Mouse (Mus musculus) MEL (cell line): ENCODE measurements around the gene Tbx15. TPM values are rescaled to one million over a fixed set of nuclear protein-coding genes. Genes with fewer than 3 reads are reported as not detected.

Source experiments
- DNase-seq: peaks from one replicate; pipeline ENCODE4 v3.0.0; 2011; ENCODE audit warnings: low read depth, low spot score
- H3K27ac ChIP-seq: 2 replicates; pipeline ENCODE4 v1.5.1; 2012; ENCODE audit warnings: low read depth, mild to moderate bottlenecking, control low read depth, low read length, moderate library complexity; ENCODE audit not compliant: control insufficient read depth
- H3K27me3 ChIP-seq, 2 experiments: fragments of 150-350 bp in 1 of 2; sonication (generic) in 1 of 2; 2 replicates each; pipeline ENCODE4 v1.6.1; 2012; ENCODE audit warnings: low read length in 2 of 2, mild to moderate bottlenecking in 2 of 2, improper control_type of control experiment in 1 of 2, moderate library complexity in 1 of 2; ENCODE audit not compliant: insufficient read depth in 2 of 2, control insufficient read depth in 1 of 2
- H3K36me3 ChIP-seq, 2 experiments: 2 replicates each; pipeline ENCODE4 v1.6.1; 2012 to 2014; ENCODE audit warnings: low read length in 2 of 2, improper control_type of control experiment in 1 of 2, inconsistent platforms in 1 of 2, mild to moderate bottlenecking in 1 of 2; ENCODE audit not compliant: insufficient read depth in 2 of 2, control insufficient read depth in 1 of 2
- H3K4me1 ChIP-seq, 2 experiments: fragments of 150-350 bp in 1 of 2; sonication (generic) in 1 of 2; 2 replicates each; pipeline ENCODE4 v1.6.1; 2012; ENCODE audit warnings: low read length in 2 of 2, improper control_type of control experiment in 1 of 2, mild to moderate bottlenecking in 1 of 2; ENCODE audit not compliant: insufficient read depth in 2 of 2, control insufficient read depth in 1 of 2
- H3K4me3 ChIP-seq, 2 experiments: fragments of 150-350 bp in 1 of 2; sonication (generic) in 1 of 2; 2 replicates each; pipeline ENCODE4 v1.5.1; 2012; ENCODE audit warnings: low read depth in 2 of 2, low read length in 2 of 2, mild to moderate bottlenecking in 2 of 2, moderate library complexity in 2 of 2, control low read depth in 1 of 2, improper control_type of control experiment in 1 of 2; ENCODE audit not compliant: control insufficient read depth in 1 of 2, insufficient read depth in 1 of 2
- H3K79me2 ChIP-seq: 2 replicates; pipeline ENCODE4 v1.6.1; 2012; ENCODE audit warnings: mild to moderate bottlenecking, low read length, moderate library complexity; ENCODE audit not compliant: control insufficient read depth, poor library complexity, insufficient read depth
- H3K9ac ChIP-seq: 2 replicates; pipeline ENCODE4 v1.6.1; 2012; ENCODE audit warnings: low read depth, mild to moderate bottlenecking, control low read depth, low read length, moderate library complexity; ENCODE audit not compliant: control insufficient read depth, poor library complexity, severe bottlenecking
- H3K9me3 ChIP-seq: fragments of 150-350 bp; sonication (generic); replicated peaks from 2 replicates; pipeline ENCODE4 v1.6.1; 2012; ENCODE audit warnings: mild to moderate bottlenecking, low read length, improper control_type of control experiment, moderate library complexity; ENCODE audit not compliant: insufficient read depth
- CHD1 ChIP-seq: IDR thresholded peaks from 2 replicates; pipeline ENCODE4 v1.6.1; 2012; ENCODE audit warnings: low read depth, mild to moderate bottlenecking, inconsistent platforms, low read length, improper control_type of control experiment
- CTCF ChIP-seq, 3 experiments: IDR thresholded peaks in 2 of 3; conservative IDR thresholded peaks in 1 of 3; 2 replicates each; pipeline ENCODE4 v1.5.1; 2011 to 2012; ENCODE audit warnings: low read length in 3 of 3, low read depth in 2 of 3, mild to moderate bottlenecking in 2 of 3, improper control_type of control experiment in 1 of 3, inconsistent platforms in 1 of 3, mixed read lengths in 1 of 3, moderate library complexity in 1 of 3; ENCODE audit not compliant: control insufficient read depth in 1 of 3, insufficient read depth in 1 of 3, poor library complexity in 1 of 3, severe bottlenecking in 1 of 3
- ELF1 ChIP-seq: IDR thresholded peaks from 2 replicates; pipeline ENCODE4 v1.6.1; 2014; ENCODE audit warnings: low read depth, mild to moderate bottlenecking, inconsistent platforms, low read length, improper control_type of control experiment, moderate library complexity
- EP300 ChIP-seq, 2 experiments: IDR thresholded peaks; 2 replicates each; pipeline ENCODE4 v1.6.1; 2011; ENCODE audit warnings: improper control_type of control experiment in 2 of 2, low read length in 2 of 2, low read depth in 1 of 2, mild to moderate bottlenecking in 1 of 2
- ETS1 ChIP-seq: IDR thresholded peaks from 2 replicates; pipeline ENCODE4 v1.6.1; 2012; ENCODE audit warnings: low read depth, mild to moderate bottlenecking, inconsistent platforms, low read length, improper control_type of control experiment, moderate library complexity
- GABPA ChIP-seq: IDR thresholded peaks from 2 replicates; pipeline ENCODE4 v1.6.1; 2012; ENCODE audit warnings: low read depth, mild to moderate bottlenecking, inconsistent platforms, low read length, improper control_type of control experiment, moderate library complexity
- GATA1 ChIP-seq: IDR thresholded peaks from 2 replicates; pipeline ENCODE4 v1.6.1; 2011; ENCODE audit warnings: low read depth, low read length, improper control_type of control experiment
- HCFC1 ChIP-seq: IDR thresholded peaks from 2 replicates; pipeline ENCODE4 v1.6.1; 2012; ENCODE audit warnings: low read depth, mild to moderate bottlenecking, inconsistent platforms, low read length, improper control_type of control experiment, moderate library complexity
- MXI1 ChIP-seq: IDR thresholded peaks from 2 replicates; pipeline ENCODE4 v1.6.1; 2011; ENCODE audit warnings: mild to moderate bottlenecking, low read depth, low read length, improper control_type of control experiment
- NRF1 ChIP-seq: IDR thresholded peaks from 2 replicates; pipeline ENCODE4 v1.6.1; 2014; ENCODE audit warnings: low read depth, mild to moderate bottlenecking, inconsistent platforms, low read length, improper control_type of control experiment, moderate library complexity; ENCODE audit not compliant: poor library complexity, insufficient read depth, severe bottlenecking
- RCOR1 ChIP-seq: IDR thresholded peaks from 2 replicates; pipeline ENCODE4 v1.6.1; 2012; ENCODE audit warnings: low read depth, mild to moderate bottlenecking, inconsistent platforms, low read length, improper control_type of control experiment
- SIN3A ChIP-seq: IDR thresholded peaks from 2 replicates; pipeline ENCODE4 v1.6.1; 2012; ENCODE audit warnings: low read length, improper control_type of control experiment, inconsistent platforms
- TCF12 ChIP-seq: IDR thresholded peaks from 2 replicates; pipeline ENCODE4 v1.6.1; 2014; ENCODE audit warnings: low read depth, mild to moderate bottlenecking, inconsistent platforms, low read length, improper control_type of control experiment, moderate library complexity
- UBTF ChIP-seq: IDR thresholded peaks from 2 replicates; pipeline ENCODE4 v1.6.1; 2012; ENCODE audit warnings: low read depth, mild to moderate bottlenecking, inconsistent platforms, low read length, improper control_type of control experiment, moderate library complexity, borderline replicate concordance; ENCODE audit not compliant: insufficient read depth
- ZC3H11A ChIP-seq: IDR thresholded peaks from 2 replicates; pipeline ENCODE4 v1.6.1; 2012; ENCODE audit warnings: low read depth, mild to moderate bottlenecking, inconsistent platforms, low read length, improper control_type of control experiment
- polyA plus RNA-seq, 2 experiments: library from polyadenylated mRNA; stranded (reverse) in 1 of 2; unstranded in 1 of 2; fragments of >175 nt in 1 of 2; fragments of >200 nt in 1 of 2; gene quantifications; 2 replicates each; pipeline versions ENCODE4 v1.2.1 to v1.2.4; 2012; ENCODE audit warnings: low replicate concordance in 2 of 2, low read depth in 1 of 2; ENCODE audit not compliant: insufficient read length in 2 of 2, insufficient read depth in 1 of 2, missing spikeins in 1 of 2
- total RNA-seq: library from RNA; depleted of rRNA; stranded (reverse); fragments of 300-350 nt; gene quantifications from 2 replicates; pipeline ENCODE4 v1.2.3, GENCODE M21; 2012

Gene Tbx15
- total and polyA plus RNA-seq, 3 experiments = 8.9 to 13.0 TPM; not detected in 1

DNA sequence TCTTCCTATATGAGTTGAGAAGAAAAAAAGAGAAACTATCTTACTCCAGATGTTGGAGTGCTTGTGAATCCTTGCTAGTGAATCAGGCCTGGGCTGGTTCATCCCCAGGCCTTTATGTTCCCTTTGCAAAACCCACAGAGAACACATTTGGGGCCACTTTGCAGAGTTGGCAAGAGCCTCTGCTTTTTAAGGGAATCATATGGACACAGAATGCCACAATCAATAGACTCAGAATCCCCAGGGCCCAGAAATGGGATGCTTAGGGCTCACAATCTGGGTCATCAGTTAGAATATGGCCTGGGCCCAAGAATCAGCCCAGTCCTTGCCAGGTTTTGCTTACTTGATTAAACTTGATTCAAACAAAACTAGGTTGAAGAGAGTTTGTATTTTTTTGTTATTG is 36.9 kb upstream of the Tbx15 start (continued):
- TF ChIP-seq GATA1 (no peak), UBTF (no peak), NRF1 (no peak)

DNA sequence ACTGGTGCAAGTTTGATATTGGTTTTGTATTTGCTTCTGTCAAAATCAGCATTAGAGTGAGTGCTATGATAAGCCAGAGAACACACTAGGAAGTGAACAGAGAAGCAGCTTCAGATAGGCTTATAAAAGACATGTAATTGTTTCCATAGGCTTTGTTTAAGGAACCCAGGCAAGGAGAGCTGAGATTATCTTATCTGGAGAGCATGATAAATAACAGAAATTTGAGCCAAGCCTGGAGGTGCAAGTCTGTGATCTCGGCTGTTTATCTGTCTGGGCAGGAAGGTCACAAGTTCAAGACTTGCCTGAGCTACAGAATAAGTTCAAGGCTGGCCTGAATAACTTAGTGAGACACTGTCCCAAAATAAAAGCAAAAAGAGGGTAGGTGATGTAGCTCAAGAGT is 31.8 kb upstream of the Tbx15 start:
- no peak overlapping the region for H3K4me3 ChIP-seq
- no peak overlapping the region for H3K27ac ChIP-seq
- H3K79me2 ChIP-seq = no peaks in the 10 kb centered on the region
- DNase-seq = peak; percentile 46
- peaks cover 0 to 14% of the 10 kb centered on the region in 2 experiments; a peak in 2 of 4 replicates for H3K36me3 ChIP-seq
- peaks cover 3 to 5% of the 10 kb centered on the region in 2 experiments; a peak in 3 of 4 replicates for H3K4me1 ChIP-seq
- H3K27me3 ChIP-seq = no peaks in the 10 kb centered on the region
- TF ChIP-seq CTCF (IDR thresholded peaks at IDR 0.05 in 2 of 3, conservative IDR thresholded peaks at IDR 0.05 in 1 of 3; ENCODE audit: control insufficient read depth in 1 of 3, insufficient read depth in 1 of 3, low read depth in 2 of 3, low read length in 3 of 3, poor library complexity in 1 of 3, severe bottlenecking in 1 of 3) (no peak), ELF1 (peak; percentile 34; the same call in 1 of the 2 replicates), GABPA (no peak), TCF12 (peak; percentile 57; the same call in 1 of the 2 replicates), MXI1 (no peak), SIN3A (peak; percentile 47), GATA1 (peak; percentile 88), EP300 (IDR thresholded peaks at IDR 0.05; ENCODE audit: low read depth in 1 of 2, low read length in 2 of 2) (peak; percentile 76 to 80), ETS1 (peak; percentile 68), HCFC1 (0 out of 2 replicates have a peak, but pooled peaks have one; percentile 34), ZC3H11A (no peak), RCOR1 (peak; percentile 46; the same call in 1 of the 2 replicates)
- TF ChIP-seq, all 39 proteins: peak for 8
- Histone ChIP-seq H3K9me3 (no peaks in the 10 kb centered on the region), H3K9ac (no peak overlapping the region)

DNA sequence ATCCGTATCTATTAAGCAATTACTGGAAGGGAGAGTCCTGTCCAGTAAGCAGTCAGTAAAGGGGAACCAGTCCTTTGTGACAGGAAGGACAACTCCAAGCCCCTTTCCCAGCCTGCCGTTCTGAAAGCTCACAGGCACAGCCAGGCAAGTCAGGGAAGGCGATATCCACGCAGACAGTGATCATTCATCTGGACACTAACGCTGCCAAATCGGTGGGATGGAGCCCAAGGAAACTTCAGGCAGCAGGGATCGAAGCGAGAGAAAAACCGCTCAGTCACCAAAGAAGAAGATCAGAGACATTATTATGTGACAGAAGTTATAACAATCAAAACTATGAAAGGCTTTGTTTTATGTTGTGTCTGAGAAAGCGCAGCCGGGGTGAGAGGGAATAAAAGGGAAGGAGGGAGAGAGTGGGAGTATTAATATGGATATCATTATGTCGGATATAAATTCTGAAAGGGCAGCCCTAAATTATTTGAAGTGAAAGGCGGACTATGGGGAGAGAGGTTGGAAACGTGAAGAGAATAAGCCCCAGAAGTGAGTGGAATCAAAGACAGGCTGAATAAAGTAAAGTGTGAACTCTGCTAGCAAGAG is 29.0 kb upstream of the Tbx15 start:
- Histone ChIP-seq H3K27me3 (no peaks in the 10 kb centered on the region), H3K9ac (no peak overlapping the region), H3K4me3 (no peak overlapping the region), H3K36me3 (peaks cover 0 to 14% of the 10 kb centered on the region in 2 experiments; a peak in 3 of 4 replicates), H3K4me1 (peaks cover 3 to 5% of the 10 kb centered on the region in 2 experiments; a peak in 3 of 4 replicates), H3K79me2 (no peaks in the 10 kb centered on the region), H3K9me3 (no peaks in the 10 kb centered on the region), H3K27ac (no peak overlapping the region)
- DNase-seq = no peak
- TF ChIP-seq CHD1 (no peak), NRF1 (no peak), HCFC1 (no peak)
